Mouse (Mus musculus): ENCODE measurements around the gene Gm28372. TPM values are rescaled to one million over a fixed set of nuclear protein-coding genes. Genes with fewer than 3 reads are reported as not detected.

Gene Gm28372
- polyA plus RNA-seq, 1 experiment from 2014 or later: 0.11 TPM

DNA sequence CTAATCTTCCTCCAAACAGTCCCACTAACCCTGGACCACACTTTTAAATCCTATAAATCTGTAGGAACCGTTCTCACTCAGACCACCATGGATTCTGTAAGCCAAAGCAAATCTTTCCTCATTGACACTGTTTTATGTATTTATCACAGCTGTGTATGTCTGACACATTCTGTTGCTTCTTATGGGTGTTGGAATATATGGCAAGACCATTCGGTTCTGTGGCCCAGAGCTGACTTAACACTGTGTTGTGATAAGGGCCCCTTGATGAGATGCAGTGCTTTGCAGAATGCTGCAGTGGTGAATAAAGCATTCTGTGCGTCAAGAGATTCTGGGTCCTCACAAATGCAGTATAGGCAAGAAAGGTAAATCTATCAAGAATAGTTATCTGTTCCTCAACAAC is 27.1 kb downstream of the Gm28372 start:
- ATAC-seq (ENCODE audit: insufficient number of reproducible peaks, insufficient read depth, low FRiP score, low TSS enrichment, low read depth): no peak
- Histone ChIP-seq H3K9me3 (no peaks in the 10 kb centered on the region), H3K4me1 (replicated peaks) (no peaks in the 10 kb centered on the region), H3K9ac (replicated peaks) (no peak overlapping the region), H3K4me3 (replicated peaks) (no peak overlapping the region), H3K27ac (no peak overlapping the region), H3K27me3 (no peaks in the 10 kb centered on the region), H3K4me2 (no peak overlapping the region), H3K36me3 (peaks cover 28% of the 10 kb centered on the region)
- 85% methylated on average over 3 of the region's 3 CpGs for WGBS

GRCm38 (mm10) chr2:130433152-130433551 is 28.1 kb downstream of the Gm28372 start:
- no peaks in the 10 kb centered on the region for H3K4me1 ChIP-seq (replicated peaks)
- no peak overlapping the region for H3K4me3 ChIP-seq (replicated peaks)
- WGBS: 30% methylated on average over 4 of the region's 4 CpGs
- no peaks in the 10 kb centered on the region for H3K9me3 ChIP-seq
- H3K9ac ChIP-seq (replicated peaks): no peak overlapping the region
- H3K4me2 ChIP-seq: no peak overlapping the region
- H3K36me3 ChIP-seq: peaks cover 34% of the 10 kb centered on the region
- ATAC-seq (ENCODE audit: insufficient number of reproducible peaks, insufficient read depth, low FRiP score, low TSS enrichment, low read depth): peak; percentile 47; the same call in 1 of the 2 replicates
- no peaks in the 10 kb centered on the region for H3K27me3 ChIP-seq
- no peak overlapping the region for H3K27ac ChIP-seq

DNA sequence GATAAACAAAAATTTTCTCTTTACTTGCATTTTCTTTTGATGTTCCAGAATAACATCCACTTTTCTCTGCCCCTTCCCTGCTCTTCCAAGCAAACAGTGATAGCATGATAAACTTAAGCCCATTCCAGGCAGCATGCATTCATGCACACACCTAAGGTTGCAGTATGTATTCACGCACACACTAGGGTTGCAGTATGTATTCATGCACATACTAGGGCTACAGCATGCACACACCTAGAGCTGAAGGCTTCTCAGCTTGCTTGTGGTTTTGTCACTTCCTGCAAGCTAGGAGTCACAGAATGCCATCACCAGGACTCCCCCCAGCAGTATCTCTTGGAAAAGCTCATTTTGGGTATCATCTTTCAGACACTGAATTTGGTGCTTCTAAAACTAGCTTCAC is 31.7 kb downstream of the Gm28372 start:
- Histone ChIP-seq H3K27ac (no peak overlapping the region), H3K4me2 (no peak overlapping the region), H3K4me3 (replicated peaks) (no peak overlapping the region), H3K9me3 (no peaks in the 10 kb centered on the region), H3K9ac (replicated peaks) (no peak overlapping the region), H3K4me1 (replicated peaks) (no peaks in the 10 kb centered on the region), H3K36me3 (peaks cover 53% of the 10 kb centered on the region), H3K27me3 (no peaks in the 10 kb centered on the region)
- WGBS: 95% methylated on average over 1 of the region's 1 CpGs
- ATAC-seq (ENCODE audit: insufficient number of reproducible peaks, insufficient read depth, low FRiP score, low TSS enrichment, low read depth): no peak

GRCm38 (mm10) chr2:130438861-130439260 is 33.8 kb downstream of the Gm28372 start:
- ATAC-seq (ENCODE audit: insufficient number of reproducible peaks, insufficient read depth, low FRiP score, low TSS enrichment, low read depth): no peak
- WGBS: 88% methylated on average over 3 of the region's 3 CpGs
- H3K36me3 ChIP-seq: peaks cover 67% of the 10 kb centered on the region

GRCm38 (mm10) chr2:130439840-130440480 is 34.9 kb downstream of the Gm28372 start:
- H3K27ac ChIP-seq: no peak overlapping the region
- 93% methylated on average over 4 of the region's 4 CpGs for WGBS
- no peak overlapping the region for H3K9ac ChIP-seq (replicated peaks)
- H3K4me3 ChIP-seq (replicated peaks): no peak overlapping the region
- no peaks in the 10 kb centered on the region for H3K27me3 ChIP-seq
- H3K4me1 ChIP-seq (replicated peaks): no peaks in the 10 kb centered on the region
- ATAC-seq (ENCODE audit: insufficient number of reproducible peaks, insufficient read depth, low FRiP score, low TSS enrichment, low read depth): no peak
- H3K4me2 ChIP-seq: no peak overlapping the region
- H3K9me3 ChIP-seq: no peaks in the 10 kb centered on the region
- peaks cover 78% of the 10 kb centered on the region for H3K36me3 ChIP-seq

More at GRCm38 (mm10) chr2:130438861-130439260, 33.8 kb downstream of the Gm28372 start:
- Histone ChIP-seq H3K4me1 (replicated peaks) (no peaks in the 10 kb centered on the region), H3K27me3 (no peaks in the 10 kb centered on the region), H3K4me3 (replicated peaks) (no peak overlapping the region), H3K27ac (no peak overlapping the region), H3K9me3 (no peaks in the 10 kb centered on the region), H3K4me2 (no peak overlapping the region), H3K9ac (replicated peaks) (no peak overlapping the region)

DNA sequence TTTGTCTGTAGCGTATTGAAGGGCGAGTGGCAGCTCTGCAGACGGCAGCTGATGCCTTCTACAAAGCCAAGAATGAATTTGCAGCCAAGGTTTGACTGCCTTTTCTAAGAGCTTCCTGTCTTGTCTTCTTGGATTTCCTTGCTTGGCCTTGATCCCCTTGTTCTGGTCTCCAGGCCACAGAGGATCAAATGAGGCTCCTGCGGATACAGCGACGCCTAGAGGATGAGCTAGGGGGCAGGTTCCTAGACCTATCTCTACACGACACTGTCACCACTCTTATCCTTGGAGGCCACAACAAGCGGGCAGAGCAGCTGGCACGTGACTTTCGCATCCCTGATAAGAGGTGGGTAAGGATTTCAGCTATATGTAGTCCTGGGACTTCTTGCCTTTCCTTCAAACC is 37.1 kb downstream of the Gm28372 start:
- WGBS: 86% methylated on average over 10 of the region's 10 CpGs
- Histone ChIP-seq H3K4me2 (no peak overlapping the region), H3K36me3 (peaks cover 85% of the 10 kb centered on the region), H3K4me1 (replicated peaks) (no peaks in the 10 kb centered on the region), H3K27me3 (no peaks in the 10 kb centered on the region), H3K9ac (replicated peaks) (no peak overlapping the region), H3K4me3 (replicated peaks) (no peak overlapping the region), H3K27ac (no peak overlapping the region), H3K9me3 (no peaks in the 10 kb centered on the region)
- ATAC-seq (ENCODE audit: insufficient number of reproducible peaks, insufficient read depth, low FRiP score, low TSS enrichment, low read depth): no peak

DNA sequence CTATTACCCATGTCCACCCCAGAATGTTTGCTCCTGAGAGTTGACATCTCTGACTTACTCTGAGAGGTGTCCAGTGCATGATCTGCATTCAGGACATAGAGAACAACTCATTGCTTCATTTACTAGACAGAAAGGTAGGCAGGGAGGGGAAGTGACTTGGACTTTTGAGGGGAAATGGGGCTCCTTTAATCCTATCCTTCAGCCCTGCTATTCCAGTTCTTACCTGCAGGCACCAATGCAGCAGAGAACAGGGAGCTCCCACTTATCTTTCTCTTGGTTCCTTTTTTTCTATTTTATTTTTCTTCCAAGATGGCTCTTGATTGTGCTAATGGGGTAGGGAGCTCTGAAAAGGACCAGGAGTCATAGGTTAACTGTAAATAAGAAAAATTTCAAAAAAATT is 43.4 kb downstream of the Gm28372 start:
- no peak for ATAC-seq (ENCODE audit: insufficient number of reproducible peaks, insufficient read depth, low FRiP score, low TSS enrichment, low read depth)
- Histone ChIP-seq H3K9me3 (no peaks in the 10 kb centered on the region), H3K27me3 (peaks cover 9% of the 10 kb centered on the region; the same call in 1 of the 2 replicates)

GRCm38 (mm10) chr2:130449021-130449793 is 44.2 kb downstream of the Gm28372 start:
- H3K4me2 ChIP-seq: peak overlapping the region; percentile 85
- 0 out of 2 replicates have a peak, but pooled peaks have one; percentile 17 for ATAC-seq (ENCODE audit: insufficient number of reproducible peaks, insufficient read depth, low FRiP score, low TSS enrichment, low read depth)
- peak overlapping the region; percentile 87 for H3K9ac ChIP-seq (replicated peaks)
- WGBS: 8% methylated on average over 17 of the region's 17 CpGs
- peak overlapping the region; percentile 89 for H3K4me3 ChIP-seq (replicated peaks)
- H3K36me3 ChIP-seq: peaks cover 15% of the 10 kb centered on the region
- peaks cover 19% of the 10 kb centered on the region for H3K4me1 ChIP-seq (replicated peaks)
- peaks cover 9% of the 10 kb centered on the region; the same call in 1 of the 2 replicates for H3K27me3 ChIP-seq
- no peak overlapping the region for H3K27ac ChIP-seq
- H3K9me3 ChIP-seq: no peaks in the 10 kb centered on the region

More for the DNA sequence above, 43.4 kb downstream of the Gm28372 start:
- Histone ChIP-seq H3K4me3 (replicated peaks) (no peak overlapping the region), H3K36me3 (peaks cover 23% of the 10 kb centered on the region), H3K4me1 (replicated peaks) (peaks cover 19% of the 10 kb centered on the region), H3K27ac (no peak overlapping the region), H3K4me2 (no peak overlapping the region), H3K9ac (replicated peaks) (no peak overlapping the region)

DNA sequence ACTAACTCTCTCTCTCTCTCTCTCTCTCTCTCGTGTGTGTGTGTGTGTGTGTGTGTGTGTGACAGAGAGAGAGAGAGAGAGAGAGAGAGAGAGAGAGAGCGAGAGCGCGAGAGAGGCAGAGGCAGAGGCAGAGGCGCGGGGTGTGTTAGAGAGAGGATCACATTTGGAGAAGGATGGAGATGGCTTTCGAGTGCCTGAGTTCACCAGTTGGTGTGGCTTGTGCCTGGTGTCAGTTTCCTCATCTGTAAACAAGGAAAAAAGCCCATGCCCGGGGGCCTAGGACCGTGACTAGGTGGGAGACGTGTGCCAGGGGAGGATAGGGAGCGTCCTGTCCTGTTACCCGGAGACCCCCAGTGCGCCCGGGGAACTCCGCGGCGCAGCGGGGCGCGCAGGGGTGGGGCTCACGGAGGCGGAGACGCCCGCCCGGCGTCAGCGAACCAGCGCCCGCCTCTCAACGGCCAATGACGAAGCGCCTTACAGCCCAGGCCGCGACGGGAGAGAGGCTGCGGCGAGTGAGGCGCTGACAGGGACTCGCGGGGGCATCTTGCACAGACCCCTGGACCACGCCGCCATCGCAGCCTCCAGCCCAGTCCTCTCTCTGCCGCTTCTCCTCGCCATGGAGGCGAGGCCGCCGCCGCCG is 44.9 kb downstream of the Gm28372 start, which contains the start of gene Ptpra:
Gene Ptpra (plus strand): TSS at position 485 of the 640 bp plus-strand sequence.
- WGBS: under 1% methylated on average over 46 of the region's 50 CpGs
- peaks cover 19% of the 10 kb centered on the region for H3K4me1 ChIP-seq (replicated peaks)
- H3K36me3 ChIP-seq: peaks cover 9% of the 10 kb centered on the region; the same call in 1 of the 2 replicates
- H3K4me2 ChIP-seq: peak within 1 kb of the TSS; percentile 85
- peak within 1 kb of the TSS; percentile 80 for H3K27ac ChIP-seq
- H3K9me3 ChIP-seq: no peaks in the 10 kb centered on the region
- H3K4me3 ChIP-seq (replicated peaks): peak within 1 kb of the TSS; percentile 89
- ATAC-seq (ENCODE audit: insufficient number of reproducible peaks, insufficient read depth, low FRiP score, low TSS enrichment, low read depth): peak; percentile 97
- H3K27me3 ChIP-seq: peaks cover 9% of the 10 kb centered on the region; the same call in 1 of the 2 replicates
- peak within 1 kb of the TSS; percentile 87 for H3K9ac ChIP-seq (replicated peaks)

GRCm38 (mm10) chr2:130450434-130450796 is 45.4 kb downstream of the Gm28372 start:
- Histone ChIP-seq H3K27me3 (peaks cover 9% of the 10 kb centered on the region; the same call in 1 of the 2 replicates), H3K4me2 (peak overlapping the region; percentile 85), H3K4me3 (replicated peaks) (peak overlapping the region; percentile 89), H3K36me3 (peaks cover 4% of the 10 kb centered on the region; the same call in 1 of the 2 replicates), H3K9ac (replicated peaks) (peak overlapping the region; percentile 87), H3K27ac (peak overlapping the region; percentile 80), H3K9me3 (no peaks in the 10 kb centered on the region), H3K4me1 (replicated peaks) (peaks cover 19% of the 10 kb centered on the region)
- WGBS: under 1% methylated on average over 45 of the region's 47 CpGs
- peak; percentile 80 for ATAC-seq (ENCODE audit: insufficient number of reproducible peaks, insufficient read depth, low FRiP score, low TSS enrichment, low read depth)

Data from limb, embryonic 12.5 days (tissue).